In genomic region chr8:122646337-122646736, GRCm38 (mm10) we compare ENCODE assay signal across 23 mouse cellular contexts. TPM values are rescaled to one million over a fixed set of nuclear protein-coding genes. Genes with fewer than 3 reads are reported as not detected.
A peak's percentile ranks its signal among the peaks of the same experiment; 100 is the strongest.
DNase-seq lines count a peak whose midpoint lies in the region; ATAC-seq and TF ChIP-seq lines count a peak whose summit lies in the region.
"Had no signal": no experiment of that assay in that cellular context is flagged by ENCODE, and none has a peak within 500 bp of the region (broad histone marks: within the 10 kb centered on the region; RNA-seq: fewer than 3 reads in every experiment).

No protein-coding gene starts in this region.

- peaks cover 23% of the 10 kb centered on the region for H3K36me3 ChIP-seq in heart, embryonic 13.5 days
- peaks cover 5% of the 10 kb centered on the region; the same call in 1 of the 2 replicates for H3K36me3 ChIP-seq in limb, embryonic 14.5 days (ENCODE audit: control insufficient read depth, insufficient read depth, low read length)
- H3K36me3 ChIP-seq in limb, embryonic 10.5 days = peaks cover 15% of the 10 kb centered on the region
- H3K36me3 ChIP-seq: embryonic facial prominence, embryonic 10.5 days; intestine, embryonic 15.5 days had no signal

- DNase-seq in gastrocnemius, adult 18-20 months (ENCODE audit: low spot score) = peak; percentile 65
- DNase-seq in gastrocnemius, postnatal 36 days = no peak
- no peak for DNase-seq in heart, postnatal 36 days
- no peak for DNase-seq in limb, embryonic 14.5 days (ENCODE audit: low spot score)
- no peak for DNase-seq in limb, embryonic 10.5 days (ENCODE audit: low spot score)
- no peak for DNase-seq in adrenal gland, postnatal 36 days
- DNase-seq: adrenal gland, postnatal 14 days; cerebellum, adult 2 months; gastrocnemius, postnatal 14 days; kidney, adult 18-20 months had no signal

- H3K9ac ChIP-seq in heart, embryonic 13.5 days = no peak overlapping the region
- no peak overlapping the region for H3K9ac ChIP-seq in limb, embryonic 14.5 days (ENCODE audit: low read depth, low read length, severe bottlenecking)
- H3K9ac ChIP-seq: hindbrain, embryonic 14.5 days; intestine, embryonic 15.5 days had no signal

- no peak overlapping the region for H3K4me3 ChIP-seq in heart, embryonic 13.5 days
- H3K4me3 ChIP-seq in limb, embryonic 14.5 days (replicated peaks; ENCODE audit: low read length) = no peak overlapping the region
- H3K4me3 ChIP-seq in limb, embryonic 10.5 days = no peak overlapping the region
- H3K4me3 ChIP-seq: embryonic facial prominence, embryonic 10.5 days; heart, embryonic 10.5 days; hindbrain, embryonic 10.5 days; intestine, embryonic 15.5 days had no signal

- no peak for TF ChIP-seq POLR2A in limb, embryonic 14.5 days (IDR thresholded peaks at IDR 0.05; ENCODE audit: borderline replicate concordance, extremely low read depth, insufficient read depth, insufficient read length)

- 50% methylated on average over 16 of the region's 16 CpGs for WGBS in heart, embryonic 13.5 days
- WGBS in limb, embryonic 14.5 days = 77% methylated on average over 16 of the region's 16 CpGs
- 95% methylated on average over 16 of the region's 16 CpGs for WGBS in limb, embryonic 10.5 days

- H3K27me3 ChIP-seq in heart, embryonic 13.5 days (replicated peaks) = peaks cover 7% of the 10 kb centered on the region
- H3K27me3 ChIP-seq in limb, embryonic 14.5 days (ENCODE audit: control insufficient read depth, insufficient read depth, low read length) = no peaks in the 10 kb centered on the region
- peaks cover 32% of the 10 kb centered on the region; the same call in 1 of the 2 replicates for H3K27me3 ChIP-seq in limb, embryonic 10.5 days (ENCODE audit: low read depth, poor library complexity, severe bottlenecking)
- H3K27me3 ChIP-seq: intestine, embryonic 15.5 days had no signal

- H3K4me1 ChIP-seq in heart, embryonic 13.5 days = peaks cover 36% of the 10 kb centered on the region
- H3K4me1 ChIP-seq in limb, embryonic 14.5 days (ENCODE audit: control insufficient read depth, insufficient read depth, low read length) = peaks cover 6% of the 10 kb centered on the region
- H3K4me1 ChIP-seq in limb, embryonic 10.5 days = peaks cover 60% of the 10 kb centered on the region

- H3K27ac ChIP-seq in heart, embryonic 13.5 days (replicated peaks) = no peak overlapping the region
- no peak overlapping the region for H3K27ac ChIP-seq in limb, embryonic 14.5 days (replicated peaks; ENCODE audit: low read depth, low read length)
- no peak overlapping the region for H3K27ac ChIP-seq in limb, embryonic 10.5 days
- H3K27ac ChIP-seq: embryonic facial prominence, embryonic 10.5 days; heart, embryonic 10.5 days; hindbrain, embryonic 10.5 days; hindbrain, embryonic 14.5 days; intestine, embryonic 15.5 days had no signal

- 0 out of 2 replicates have a peak overlapping the region, but pooled peaks have one; percentile 7 for H3K4me2 ChIP-seq in heart, embryonic 13.5 days
- H3K4me2 ChIP-seq in limb, embryonic 14.5 days (replicated peaks; ENCODE audit: low read depth, low read length, severe bottlenecking) = no peak overlapping the region
- H3K4me2 ChIP-seq: hindbrain, embryonic 14.5 days; intestine, embryonic 15.5 days had no signal

- no peaks in the 10 kb centered on the region for H3K9me3 ChIP-seq in heart, embryonic 13.5 days
- H3K9me3 ChIP-seq in limb, embryonic 14.5 days (ENCODE audit: control insufficient read depth, low read length) = no peaks in the 10 kb centered on the region
- H3K9me3 ChIP-seq in limb, embryonic 10.5 days (replicated peaks) = no peaks in the 10 kb centered on the region
- H3K9me3 ChIP-seq: embryonic facial prominence, embryonic 10.5 days; heart, embryonic 10.5 days; hindbrain, embryonic 10.5 days; intestine, embryonic 15.5 days had no signal

- ATAC-seq in heart, embryonic 13.5 days (ENCODE audit: extremely low read depth, insufficient number of reproducible peaks, low FRiP score, low TSS enrichment) = no peak
- 0 out of 2 replicates have a peak, but pooled peaks have one; percentile 13 for ATAC-seq in limb, embryonic 14.5 days (ENCODE audit: low FRiP score, low read depth)
- ATAC-seq: activated CD4-positive, CD25-positive, alpha-beta regulatory T cell, adult 4 months; forebrain, embryonic 14.5 days; intestine, embryonic 15.5 days; Patski had no signal

- intact Hi-C loops in gastrocnemius, postnatal 36 days (cut with DNase I) = no loop called here
- intact Hi-C loops in heart, postnatal 36 days (cut with DNase I) = no loop called here

RNA-seq across cellular contexts. Expression of gene Pabpn1l, which starts 23.8 kb away (rescaled TPM):
- not detected for total RNA-seq in gastrocnemius, adult 18-20 months (2021)
- not detected for total RNA-seq in gastrocnemius, postnatal 36 days (2021)
- not detected in 2 replicates for polyA plus RNA-seq in heart, embryonic 13.5 days (2015; fragmentation: Nextera tagmentation; extraction: Ambion mirVana)
- not detected for total RNA-seq in heart, postnatal 36 days (2021)
- 0.05 TPM in 1 of 2 replicates, not detected in the other for polyA plus RNA-seq in limb, embryonic 14.5 days (2012; rRNA removed)
- polyA plus RNA-seq in limb, embryonic 14.5 days (2014; fragmentation: Nextera tagmentation; extraction: Ambion mirVana) = not detected in 2 replicates
- polyA plus RNA-seq in limb, embryonic 10.5 days (2016; fragmentation: Nextera tagmentation; extraction: Ambion mirVana) = not detected in 2 replicates
- not detected for total RNA-seq in adrenal gland, postnatal 36 days (2021)
- total RNA-seq: adrenal gland, adult 18-20 months; adrenal gland, postnatal 14 days; gastrocnemius, postnatal 14 days; granulocyte monocyte progenitor cell, adult 5-6 weeks had no signal
- polyA plus RNA-seq: activated CD4-positive, CD25-positive, alpha-beta regulatory T cell, adult 4 months; C2C12; cerebellum, adult 2 months; embryonic facial prominence, embryonic 10.5 days; forebrain, embryonic 14.5 days; hindbrain, embryonic 10.5 days; hindbrain, embryonic 14.5 days; intestine, embryonic 15.5 days; kidney, embryonic 14.5 days had no signal

RNA-seq across cellular contexts. Expression of gene Trappc2l, which starts 34.9 kb away (rescaled TPM):
- 10 to 100 TPM; 39.9 to 46.1 TPM for total RNA-seq in gastrocnemius, adult 18-20 months (2021)
- total RNA-seq in gastrocnemius, postnatal 36 days (2021) = 10 to 100 TPM; 38.2 to 40.6 TPM
- polyA plus RNA-seq in heart, embryonic 13.5 days (2015; fragmentation: Nextera tagmentation; extraction: Ambion mirVana) = 55.6 and 74.0 TPM in 2 replicates
- 10 to 100 TPM; 65.8 to 67.9 TPM for total RNA-seq in heart, postnatal 36 days (2021)
- polyA plus RNA-seq in limb, embryonic 14.5 days (2012; rRNA removed) = 96.8 and 129 TPM in 2 replicates
- polyA plus RNA-seq in limb, embryonic 14.5 days (2014; fragmentation: Nextera tagmentation; extraction: Ambion mirVana) = 70.2 and 70.5 TPM in 2 replicates
- 49.4 and 51.5 TPM in 2 replicates for polyA plus RNA-seq in limb, embryonic 10.5 days (2016; fragmentation: Nextera tagmentation; extraction: Ambion mirVana)
- total RNA-seq in adrenal gland, postnatal 36 days (2021) = 10 to 100 TPM; 49.9 to 64.4 TPM

RNA-seq across cellular contexts. Expression of gene Galns, which starts 35.1 kb away (rescaled TPM):
- total RNA-seq in gastrocnemius, adult 18-20 months (2021) = 1 to 10 TPM; 1.0 to 1.1 TPM
- 1 to 10 TPM; 1.3 to 1.6 TPM for total RNA-seq in gastrocnemius, postnatal 36 days (2021)
- polyA plus RNA-seq in heart, embryonic 13.5 days (2015; fragmentation: Nextera tagmentation; extraction: Ambion mirVana) = 11.1 and 11.9 TPM in 2 replicates
- total RNA-seq in heart, postnatal 36 days (2021) = 1 to 10 TPM; 3.1 to 3.5 TPM
- 14.7 and 17.1 TPM in 2 replicates for polyA plus RNA-seq in limb, embryonic 14.5 days (2012; rRNA removed)
- 12.0 and 12.7 TPM in 2 replicates for polyA plus RNA-seq in limb, embryonic 14.5 days (2014; fragmentation: Nextera tagmentation; extraction: Ambion mirVana)
- polyA plus RNA-seq in limb, embryonic 10.5 days (2016; fragmentation: Nextera tagmentation; extraction: Ambion mirVana) = 4.0 and 5.7 TPM in 2 replicates
- 1 to 10 TPM; 6.0 to 6.8 TPM for total RNA-seq in adrenal gland, postnatal 36 days (2021)

RNA-seq across cellular contexts. Expression of gene Cbfa2t3, which starts 52.6 kb away (rescaled TPM):
- total RNA-seq in gastrocnemius, adult 18-20 months (2021) = 10 to 100 TPM; 16.1 to 25.9 TPM
- total RNA-seq in gastrocnemius, postnatal 36 days (2021) = 10 to 100 TPM; 17.0 to 18.7 TPM
- 4.2 and 4.8 TPM in 2 replicates for polyA plus RNA-seq in heart, embryonic 13.5 days (2015; fragmentation: Nextera tagmentation; extraction: Ambion mirVana)
- 10 to 100 TPM; 19.7 to 23.0 TPM for total RNA-seq in heart, postnatal 36 days (2021)
- polyA plus RNA-seq in limb, embryonic 14.5 days (2012; rRNA removed) = 6.1 and 7.2 TPM in 2 replicates
- 6.0 and 6.1 TPM in 2 replicates for polyA plus RNA-seq in limb, embryonic 14.5 days (2014; fragmentation: Nextera tagmentation; extraction: Ambion mirVana)
- polyA plus RNA-seq in limb, embryonic 10.5 days (2016; fragmentation: Nextera tagmentation; extraction: Ambion mirVana) = 2.0 and 2.8 TPM in 2 replicates
- 10 to 100 TPM in 1 of 2 experiments, 1 to 10 TPM in 1; 8.7 to 13.7 TPM for total RNA-seq in adrenal gland, postnatal 36 days (2021)
